Mouse (Mus musculus) liver, embryonic 13.5 days (tissue): Measurements from ENCODE around the gene Adh6b. TPM values are rescaled to one million over a fixed set of nuclear protein-coding genes. Genes with fewer than 3 reads are reported as not detected.

Experiments
- ATAC-seq: fragments of 200-750 bp; cut with Nextera tagmentation; 2 replicates; pipeline ENCODE4 v1.8.0; 2017; ENCODE audit warnings: low read depth, mild to moderate bottlenecking, moderate number of reproducible peaks, moderate library complexity
- DNase-seq: peaks from one replicate; pipeline ENCODE4 v3.0.0; 2022
- H3K27ac ChIP-seq: fragments of 300-500 bp; sonication (generic); 2 replicates; pipeline ENCODE4 v1.5.1; 2015; ENCODE audit warnings: moderate library complexity, mild to moderate bottlenecking, inconsistent platforms
- H3K27me3 ChIP-seq: fragments of 300-500 bp; sonication (generic); 2 replicates; pipeline ENCODE4 v1.6.1; 2015; ENCODE audit warnings: mild to moderate bottlenecking, inconsistent platforms
- H3K36me3 ChIP-seq: fragments of 300-500 bp; sonication (generic); 2 replicates; pipeline ENCODE4 v1.6.1; 2015; ENCODE audit warnings: mild to moderate bottlenecking, inconsistent platforms
- H3K4me1 ChIP-seq: fragments of 300-500 bp; sonication (generic); replicated peaks from 2 replicates; pipeline ENCODE4 v1.6.1; 2015; ENCODE audit warnings: inconsistent platforms
- H3K4me2 ChIP-seq: fragments of 300-500 bp; sonication (generic); 2 replicates; pipeline ENCODE4 v1.6.1; 2015; ENCODE audit warnings: inconsistent platforms, mild to moderate bottlenecking, moderate library complexity
- H3K4me3 ChIP-seq: fragments of 300-500 bp; sonication (generic); replicated peaks from 2 replicates; pipeline ENCODE4 v1.5.1; 2015; ENCODE audit warnings: mild to moderate bottlenecking, inconsistent platforms
- H3K9ac ChIP-seq: fragments of 300-500 bp; sonication (generic); 2 replicates; pipeline ENCODE4 v1.6.1; 2015; ENCODE audit warnings: mild to moderate bottlenecking, inconsistent platforms
- H3K9me3 ChIP-seq: fragments of 300-500 bp; sonication (generic); replicated peaks from 2 replicates; pipeline ENCODE4 v1.6.1; 2016; ENCODE audit warnings: inconsistent platforms
- WGBS: fragments of 180-500 bp; shearing (Covaris S2); methylation state at CpG from one replicate; pipeline ENCODE4 v1.1.7; 2015; ENCODE audit not compliant: insufficient replicate concordance; 5-methylcytosine and 5-hydroxymethylcytosine counted together
- polyA plus RNA-seq: library from polyadenylated mRNA; unstranded; fragments of >200 nt; fragmentation: Nextera tagmentation; extraction: Ambion mirVana; gene quantifications from 2 replicates; pipeline ENCODE4 v1.2.1, GENCODE M21; 2015

Adh6b gene
- polyA plus RNA-seq, 1 experiment from 2014 or later: 0.35 TPM

DNA sequence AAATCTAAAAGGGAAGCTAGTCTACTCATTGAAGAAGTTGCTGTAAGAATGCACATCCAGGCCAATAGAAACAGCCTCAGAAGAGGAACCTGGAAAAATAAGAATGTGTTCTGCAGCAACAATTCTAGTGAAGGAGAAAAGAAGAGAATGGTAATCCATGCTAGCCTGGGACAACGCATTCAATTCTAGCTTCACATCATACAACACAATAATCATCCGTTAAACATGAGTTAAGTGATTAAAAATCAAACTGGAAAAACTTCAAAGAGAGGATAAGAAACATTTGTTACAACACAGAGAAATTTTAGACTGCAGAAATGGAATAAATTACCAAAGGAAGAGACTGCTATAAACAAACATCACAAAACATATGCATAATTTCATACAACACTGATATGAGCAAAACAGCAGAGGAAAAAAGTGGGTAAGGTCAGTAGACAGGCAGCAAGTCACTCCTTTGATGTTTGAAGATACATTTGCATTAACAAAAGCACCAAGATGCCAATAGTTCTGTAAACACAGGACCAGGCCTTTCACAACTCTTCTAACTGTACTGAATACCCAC lies 24.6 kb upstream of the Adh6b start:
- WGBS: 56% methylated on average over 2 of the region's 2 CpGs
- H3K4me1 ChIP-seq: no peaks in the 10 kb centered on the region
- ATAC-seq: no peak

DNA sequence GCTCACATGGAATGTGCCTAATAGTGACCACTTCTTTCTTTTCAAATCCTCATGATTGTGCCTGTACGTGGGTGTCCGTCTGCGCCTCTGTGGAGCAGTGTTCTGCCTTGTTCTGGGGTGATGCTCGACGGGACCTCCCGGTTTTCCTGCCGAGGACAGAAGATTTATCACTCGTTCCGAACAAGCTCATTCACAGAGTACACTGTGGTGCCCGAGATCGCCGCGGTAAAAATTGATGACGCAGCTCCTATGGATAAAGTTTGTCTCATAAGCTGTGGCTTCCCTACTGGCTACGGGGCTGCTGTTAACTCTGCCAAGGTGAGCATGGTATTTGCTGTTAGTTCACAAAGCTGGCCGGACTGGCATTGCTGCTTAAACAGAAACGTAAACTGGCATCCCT lies 16.6 kb upstream of the Adh6b start:
- H3K27ac ChIP-seq: no peak overlapping the region
- WGBS: 81% methylated on average over 17 of the region's 17 CpGs
- no peak overlapping the region for H3K4me3 ChIP-seq
- no peaks in the 10 kb centered on the region for H3K4me1 ChIP-seq
- H3K27me3 ChIP-seq: no peaks in the 10 kb centered on the region
- H3K9ac ChIP-seq: no peak overlapping the region
- H3K9me3 ChIP-seq: no peaks in the 10 kb centered on the region
- DNase-seq (no peak), ATAC-seq (no peak)
- H3K4me2 ChIP-seq: no peak overlapping the region
- no peaks in the 10 kb centered on the region for H3K36me3 ChIP-seq

More for the DNA sequence above, 24.6 kb upstream of the Adh6b start:
- DNase-seq: no peak
- Histone ChIP-seq H3K27me3 (no peaks in the 10 kb centered on the region), H3K9me3 (no peaks in the 10 kb centered on the region), H3K36me3 (no peaks in the 10 kb centered on the region), H3K9ac (no peak overlapping the region), H3K27ac (no peak overlapping the region), H3K4me2 (no peak overlapping the region), H3K4me3 (no peak overlapping the region)

DNA sequence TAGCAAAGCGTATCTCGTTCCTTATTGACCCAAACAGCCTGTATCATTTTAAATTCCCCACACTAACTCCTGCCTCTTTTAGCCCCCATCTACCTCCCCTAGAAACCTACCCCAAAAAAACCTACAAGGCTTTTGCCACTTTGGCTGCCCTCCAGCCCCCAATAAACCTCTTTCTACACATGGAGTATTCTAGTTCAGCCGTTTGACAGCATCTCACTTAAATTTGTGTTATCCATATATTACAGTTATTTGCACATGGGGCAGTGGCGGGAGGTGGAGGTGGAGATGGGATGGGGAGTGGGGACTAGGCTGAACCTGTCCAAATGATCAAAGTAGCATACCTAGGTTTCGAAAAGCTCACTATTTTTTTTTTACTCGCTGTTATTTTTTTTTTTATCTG lies 16.1 kb upstream of the Adh6b start:
- Histone ChIP-seq H3K36me3 (no peaks in the 10 kb centered on the region), H3K9ac (no peak overlapping the region), H3K4me2 (no peak overlapping the region), H3K4me3 (no peak overlapping the region), H3K4me1 (no peaks in the 10 kb centered on the region), H3K27ac (no peak overlapping the region), H3K27me3 (no peaks in the 10 kb centered on the region), H3K9me3 (no peaks in the 10 kb centered on the region)
- ATAC-seq (no peak), DNase-seq (no peak)
- WGBS: 68% methylated on average over 6 of the region's 6 CpGs

DNA sequence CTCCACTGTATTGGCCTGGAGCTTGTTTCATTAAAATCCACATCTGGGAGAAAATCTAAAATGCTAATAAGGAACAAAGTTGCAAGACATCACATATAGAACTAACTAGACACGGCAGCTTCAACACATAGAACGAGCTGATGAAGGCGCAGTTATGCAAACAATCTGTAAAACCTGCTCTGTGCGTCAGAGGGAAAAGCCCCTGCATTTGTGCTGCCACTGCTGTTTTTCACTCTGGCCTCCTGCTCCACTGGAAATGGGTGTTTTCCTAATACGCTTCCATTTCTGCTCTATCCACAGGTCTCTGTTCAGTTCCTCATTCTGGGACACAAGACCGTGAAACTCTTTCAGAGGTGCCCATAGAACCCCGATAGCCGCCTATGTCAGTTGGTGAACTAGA lies 7.7 kb upstream of the Adh6b start:
- 70% methylated on average over 8 of the region's 8 CpGs for WGBS
- Histone ChIP-seq H3K36me3 (no peaks in the 10 kb centered on the region), H3K27me3 (no peaks in the 10 kb centered on the region), H3K27ac (no peak overlapping the region), H3K4me1 (0 out of 2 replicates have a peak, but pooled peaks cover 4% of the 10 kb centered on the region), H3K4me2 (no peak overlapping the region), H3K9ac (no peak overlapping the region), H3K4me3 (no peak overlapping the region), H3K9me3 (no peaks in the 10 kb centered on the region)
- ATAC-seq (no peak), DNase-seq (no peak)

DNA sequence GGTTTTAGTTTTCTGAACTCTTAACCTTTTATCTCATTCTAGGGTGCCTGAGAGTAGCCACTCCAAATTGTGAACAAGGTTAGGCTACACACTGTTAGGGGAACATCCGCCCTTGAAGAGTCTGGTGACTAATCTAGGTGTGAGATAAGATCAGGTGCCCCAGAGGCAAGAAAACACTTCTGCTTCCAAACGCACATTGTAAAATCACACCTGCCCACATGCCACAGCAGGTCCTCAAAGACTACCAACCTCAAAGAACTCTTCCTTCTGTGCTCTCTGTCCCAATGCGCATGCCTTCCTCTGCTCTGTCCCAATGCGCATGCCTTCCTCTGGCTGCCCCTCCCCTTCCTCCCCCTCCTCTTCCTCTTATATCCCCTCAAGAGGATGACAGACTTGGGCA lies 7.3 kb upstream of the Adh6b start:
- no peak overlapping the region for H3K4me2 ChIP-seq
- DNase-seq (no peak), ATAC-seq (no peak)
- no peak overlapping the region for H3K27ac ChIP-seq
- H3K27me3 ChIP-seq: no peaks in the 10 kb centered on the region
- no peak overlapping the region for H3K4me3 ChIP-seq
- 55% methylated on average over 4 of the region's 4 CpGs for WGBS
- 0 out of 2 replicates have a peak, but pooled peaks cover 4% of the 10 kb centered on the region for H3K4me1 ChIP-seq
- no peaks in the 10 kb centered on the region for H3K9me3 ChIP-seq
- no peaks in the 10 kb centered on the region for H3K36me3 ChIP-seq
- H3K9ac ChIP-seq: no peak overlapping the region

DNA sequence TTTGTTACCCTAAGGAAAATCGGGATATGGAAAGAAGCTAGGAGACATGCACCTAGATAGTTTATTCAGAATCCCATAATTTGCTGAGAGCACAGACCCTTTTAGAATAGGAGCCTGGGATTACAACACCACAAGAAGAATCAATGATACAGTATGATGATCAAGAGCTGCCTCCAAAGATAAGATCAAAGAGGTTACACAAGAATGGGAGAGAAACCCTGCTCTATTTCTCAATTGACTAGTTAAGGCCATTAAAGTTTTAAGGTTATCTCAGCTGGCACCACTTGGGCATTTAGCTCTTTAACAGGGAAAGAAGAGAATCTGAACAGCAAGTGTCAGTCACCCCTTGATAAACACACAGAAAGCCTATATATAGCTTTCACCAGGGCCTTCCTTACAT lies 6.0 kb upstream of the Adh6b start:
- H3K9ac ChIP-seq: no peak overlapping the region
- ATAC-seq (no peak), DNase-seq (no peak)
- H3K27me3 ChIP-seq: no peaks in the 10 kb centered on the region
- H3K36me3 ChIP-seq: no peaks in the 10 kb centered on the region
- no peaks in the 10 kb centered on the region for H3K9me3 ChIP-seq
- no peak overlapping the region for H3K4me3 ChIP-seq
- no peak overlapping the region for H3K27ac ChIP-seq
- 56% methylated on average over 1 of the region's 1 CpGs for WGBS
- H3K4me2 ChIP-seq: no peak overlapping the region
- 0 out of 2 replicates have a peak, but pooled peaks cover 4% of the 10 kb centered on the region for H3K4me1 ChIP-seq

DNA sequence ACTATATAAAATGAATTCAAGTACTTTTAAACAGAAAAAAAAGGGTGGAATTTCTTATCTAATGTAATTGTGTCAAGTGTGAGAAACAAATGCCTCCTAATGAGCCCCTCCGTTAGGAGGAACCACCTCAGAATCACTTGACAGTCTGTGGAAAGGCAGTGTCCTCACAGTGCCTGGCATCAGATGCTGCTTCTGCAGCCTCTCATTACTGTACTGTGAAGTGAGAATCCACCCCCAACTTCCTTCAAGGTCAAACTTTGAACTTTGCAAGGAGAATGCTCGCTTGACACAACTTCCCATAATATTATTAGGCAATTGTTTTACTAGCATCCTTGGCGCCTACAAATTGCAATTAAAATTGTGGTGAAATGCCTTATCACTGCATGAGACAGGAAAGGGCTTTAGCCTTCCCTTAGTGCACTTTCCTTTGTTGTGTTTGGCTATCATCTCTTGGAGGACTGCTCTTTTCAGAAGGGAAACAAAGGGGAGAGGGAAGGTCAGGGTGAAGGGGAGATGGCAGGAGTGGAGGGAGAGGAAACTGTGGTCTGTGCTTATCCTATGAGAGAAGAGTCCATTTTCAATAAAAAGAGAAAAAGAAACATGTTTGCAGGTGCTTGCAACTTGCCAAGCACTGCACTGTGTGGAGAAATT lies 5.3 kb upstream of the Adh6b start:
- no peak overlapping the region for H3K4me3 ChIP-seq
- H3K36me3 ChIP-seq: no peaks in the 10 kb centered on the region
- H3K4me2 ChIP-seq: no peak overlapping the region
- no peaks in the 10 kb centered on the region for H3K27me3 ChIP-seq
- WGBS: 26% methylated on average over 3 of the region's 3 CpGs
- H3K4me1 ChIP-seq: 0 out of 2 replicates have a peak, but pooled peaks cover 4% of the 10 kb centered on the region
- DNase-seq (no peak), ATAC-seq (0 out of 2 replicates have a peak, but pooled peaks have one; percentile 26)
- H3K27ac ChIP-seq: no peak overlapping the region
- no peaks in the 10 kb centered on the region for H3K9me3 ChIP-seq
- no peak overlapping the region for H3K9ac ChIP-seq

DNA sequence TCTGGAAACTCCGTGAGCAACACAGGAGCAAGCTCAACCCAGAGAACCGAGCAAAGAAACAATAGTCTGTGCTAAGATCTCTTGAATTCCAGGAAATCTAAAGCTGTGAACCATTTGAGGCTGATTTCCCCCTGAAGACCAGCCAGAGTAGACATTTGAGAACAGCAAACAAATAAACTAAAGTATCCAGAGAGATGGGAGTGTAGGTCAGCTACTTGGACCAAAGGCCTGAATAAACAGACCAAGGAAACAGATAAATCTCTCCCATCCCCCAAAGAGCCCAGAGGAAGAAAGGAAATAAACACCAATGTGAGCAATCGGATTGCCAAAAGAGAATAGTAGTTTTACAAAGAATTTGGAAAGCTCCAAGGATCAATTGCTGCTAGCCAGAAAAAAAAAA lies 5.5 kb downstream of the Adh6b start:
- 21% methylated on average over 3 of the region's 3 CpGs for WGBS

DNA sequence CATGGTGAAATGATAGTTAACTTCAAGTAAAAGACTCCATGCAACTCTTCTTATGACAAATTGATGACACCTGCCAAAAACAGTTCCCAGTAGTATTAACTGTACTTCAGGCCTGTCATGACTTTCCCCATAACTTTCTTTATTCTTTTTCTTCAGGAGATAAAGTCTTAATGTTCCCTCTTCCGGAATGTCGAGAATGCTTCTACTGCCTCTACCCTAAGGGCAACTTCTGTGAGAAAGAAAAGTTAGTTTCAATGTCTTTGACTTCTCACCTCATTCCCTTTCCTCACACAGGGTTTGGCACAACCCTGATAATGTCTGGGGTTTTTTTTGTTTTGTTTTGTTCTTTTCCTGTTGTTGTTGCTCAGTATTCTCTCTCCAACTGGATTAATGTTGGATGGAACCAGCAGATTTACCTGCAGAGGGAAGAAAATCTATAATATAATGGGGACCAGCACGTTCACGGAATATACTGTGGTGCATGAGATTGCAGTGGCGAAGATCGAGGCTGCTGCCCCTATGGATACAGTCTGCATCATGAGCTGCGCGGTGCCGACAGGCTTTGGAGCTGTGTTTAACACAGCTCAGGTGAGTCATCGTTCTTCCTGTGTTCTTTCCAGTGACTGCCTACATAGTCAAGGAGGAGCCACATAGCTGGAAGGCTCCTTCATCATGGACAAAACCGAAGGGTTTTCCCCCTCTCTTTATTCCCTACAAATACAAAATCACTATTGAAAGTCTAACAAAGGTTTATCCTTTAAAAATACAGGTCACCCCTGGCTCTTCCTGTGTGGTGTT lies 10.6 kb downstream of the Adh6b start:
- no peak overlapping the region for H3K9ac ChIP-seq
- no peak overlapping the region for H3K4me3 ChIP-seq
- DNase-seq (no peak), ATAC-seq (no peak)
- H3K27ac ChIP-seq: no peak overlapping the region
- no peaks in the 10 kb centered on the region for H3K36me3 ChIP-seq
- H3K9me3 ChIP-seq: no peaks in the 10 kb centered on the region
- H3K4me2 ChIP-seq: no peak overlapping the region
- 75% methylated on average over 11 of the region's 11 CpGs for WGBS
- no peaks in the 10 kb centered on the region for H3K4me1 ChIP-seq
- no peaks in the 10 kb centered on the region for H3K27me3 ChIP-seq

More for the DNA sequence above, 5.5 kb downstream of the Adh6b start:
- Histone ChIP-seq H3K9ac (no peak overlapping the region), H3K27ac (no peak overlapping the region), H3K4me3 (no peak overlapping the region), H3K27me3 (no peaks in the 10 kb centered on the region), H3K4me2 (no peak overlapping the region), H3K4me1 (no peaks in the 10 kb centered on the region), H3K9me3 (no peaks in the 10 kb centered on the region), H3K36me3 (no peaks in the 10 kb centered on the region)
- ATAC-seq (no peak), DNase-seq (no peak)

DNA sequence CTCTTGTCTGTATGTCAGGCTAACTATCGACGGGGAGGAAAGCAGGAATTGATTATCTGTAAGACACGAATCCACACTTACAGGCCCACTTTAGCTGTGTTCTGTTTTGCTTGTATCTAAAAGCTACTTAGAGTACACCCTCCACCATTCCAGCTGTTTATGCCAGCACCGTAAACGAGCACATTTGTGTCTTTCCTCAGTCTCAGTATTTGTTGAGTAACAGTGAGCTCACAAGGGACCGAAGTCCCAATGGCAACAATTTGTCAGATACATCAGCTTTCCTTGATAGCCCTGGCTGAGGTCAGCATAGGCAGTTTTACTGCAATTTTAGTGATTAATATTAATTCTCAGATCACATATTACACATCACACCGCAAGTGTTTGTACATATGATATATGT lies 17.3 kb downstream of the Adh6b start:
- Histone ChIP-seq H3K27me3 (no peaks in the 10 kb centered on the region), H3K9me3 (no peaks in the 10 kb centered on the region), H3K4me1 (no peaks in the 10 kb centered on the region), H3K4me2 (no peak overlapping the region), H3K27ac (no peak overlapping the region), H3K9ac (no peak overlapping the region), H3K36me3 (no peaks in the 10 kb centered on the region), H3K4me3 (no peak overlapping the region)
- DNase-seq (no peak), ATAC-seq (no peak)
- 67% methylated on average over 7 of the region's 7 CpGs for WGBS

DNA sequence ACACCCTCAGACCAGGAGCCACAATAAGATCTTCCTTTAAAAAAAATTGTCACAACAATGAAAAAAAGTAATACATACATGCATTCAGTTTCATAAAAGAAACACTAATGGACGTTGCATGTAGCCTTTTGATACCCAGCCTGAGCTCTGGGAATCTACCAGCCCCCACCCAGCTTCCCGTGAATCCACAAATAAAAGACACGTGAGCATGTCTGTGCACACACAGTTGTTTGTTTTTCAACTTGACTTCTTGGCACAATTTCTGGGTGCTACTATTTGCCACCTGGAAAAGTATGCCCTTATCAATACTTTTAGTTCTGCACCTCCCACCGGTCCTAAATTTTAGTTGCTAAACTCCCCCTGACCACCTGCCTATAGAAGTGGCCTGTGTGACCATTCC lies 19.1 kb downstream of the Adh6b start:
- ATAC-seq (no peak), DNase-seq (no peak)
- Histone ChIP-seq H3K36me3 (no peaks in the 10 kb centered on the region), H3K4me3 (no peak overlapping the region), H3K27me3 (no peaks in the 10 kb centered on the region), H3K27ac (no peak overlapping the region), H3K9ac (no peak overlapping the region), H3K4me2 (no peak overlapping the region), H3K9me3 (no peaks in the 10 kb centered on the region), H3K4me1 (no peaks in the 10 kb centered on the region; the same call in 1 of the 2 replicates)
- WGBS: 73% methylated on average over 4 of the region's 4 CpGs
